Mouse (Mus musculus) T-cell, adult 66 days (primary cell): ENCODE data around the gene Aspdh. TPM values are rescaled to one million over a fixed set of nuclear protein-coding genes. Genes with fewer than 3 reads are reported as not detected.

ENCODE experiments used
- total RNA-seq, 2 experiments: library from RNA; stranded (reverse); gene quantifications; 3 replicates in 1 of 2; 4 replicates in 1 of 2; pipeline ENCODE4 v1.2.4; 2023

The Aspdh gene
- total RNA-seq: not detected

GRCm38 (mm10) chr7:44465111-44465510 is at the start of gene Aspdh:
TSS of gene Aspdh (plus strand) at chr7:44465391.

GRCm38 (mm10) chr7:44428968-44429521 is 36.1 kb upstream of the Aspdh start, which contains the start of gene Lrrc4b:
TSS of gene Lrrc4b (plus strand) at chr7:44429018.

GRCm38 (mm10) chr7:44467811-44468411 is 2.7 kb downstream of the Aspdh start, which contains the start of gene Josd2:
TSS of gene Josd2 (plus strand) at chr7:44467980.

GRCm38 (mm10) chr7:44495992-44496770 is 31.0 kb downstream of the Aspdh start, which contains the start of the genes Emc10 and Fam71e1:
TSS of gene Emc10 (minus strand) at chr7:44496529.
TSS of gene Fam71e1 (plus strand) at chr7:44496581.

Other genes starting within 250 kb of the Aspdh start
- not detected for gene Klk1b5, start 249.4 kb upstream of the Aspdh start, total RNA-seq
- gene Klk1, start 240.0 kb upstream of the Aspdh start, total RNA-seq: 1 to 10 TPM; 1.2 to 1.8 TPM
- gene Gm36864, start 229.2 kb upstream of the Aspdh start, total RNA-seq: not detected
- 1 to 10 TPM; 2.2 to 2.5 TPM for gene 1700028J19Rik, start 218.7 kb upstream of the Aspdh start, total RNA-seq
- gene 2410002F23Rik, start 218.7 kb upstream of the Aspdh start, total RNA-seq: 100 to 1,000 TPM; 161 to 167 TPM
- not detected for gene Acp4, start 208.0 kb upstream of the Aspdh start, total RNA-seq
- not detected for gene Gm15517, start 203.9 kb upstream of the Aspdh start, total RNA-seq
- gene Clec11a, start 158.5 kb upstream of the Aspdh start, total RNA-seq: 1 to 10 TPM in 1 of 2 experiments, under 1 TPM in 1; 0.98 to 1.1 TPM
- gene Shank1, start 155.1 kb upstream of the Aspdh start, total RNA-seq: under 1 TPM; 0.21 to 0.82 TPM
- under 1 TPM in 1 of 2 experiments, not detected in 1; 0.87 TPM for gene Syt3, start 81.3 kb upstream of the Aspdh start, total RNA-seq
- gene 1700008O03Rik, start 79.6 kb upstream of the Aspdh start, total RNA-seq: not detected
- gene Lrrc4b, start 36.4 kb upstream of the Aspdh start, total RNA-seq: not detected
- gene Josd2, start 2.6 kb downstream of the Aspdh start, total RNA-seq: 10 to 100 TPM; 46.2 to 57.4 TPM
- 10 to 100 TPM; 89.9 to 94.2 TPM for gene Emc10, start 31.1 kb downstream of the Aspdh start, total RNA-seq
- gene Fam71e1, start 31.2 kb downstream of the Aspdh start, total RNA-seq: 1 to 10 TPM; 5.4 to 6.4 TPM
- not detected for gene Mybpc2, start 59.3 kb downstream of the Aspdh start, total RNA-seq
- 1 to 10 TPM in 1 of 2 experiments, under 1 TPM in 1; 0.86 to 4.0 TPM for gene Spib, start 66.7 kb downstream of the Aspdh start, total RNA-seq
- 10 to 100 TPM; 45.0 to 65.0 TPM for gene Pold1, start 83.5 kb downstream of the Aspdh start, total RNA-seq
- gene Nr1h2, start 88.6 kb downstream of the Aspdh start, total RNA-seq: 100 to 1,000 TPM; 285 to 303 TPM
- gene Napsa, start 107.0 kb downstream of the Aspdh start, total RNA-seq: 1 to 10 TPM; 1.6 to 5.3 TPM
- under 1 TPM; 0.24 to 0.47 TPM for gene Kcnc3, start 125.3 kb downstream of the Aspdh start, total RNA-seq
- gene Myh14, start 205.5 kb downstream of the Aspdh start, total RNA-seq: under 1 TPM in 1 of 2 experiments, not detected in 1; 0.18 TPM
- not detected for gene Izumo2, start 243.4 kb downstream of the Aspdh start, total RNA-seq